Mouse (Mus musculus): ENCODE measurements around the gene Dnajb1. TPM values are rescaled to one million over a fixed set of nuclear protein-coding genes. Genes with fewer than 3 reads are reported as not detected.

Dnajb1 gene
- 128 TPM for polyA plus RNA-seq (2017; shearing (Covaris generic))

GRCm38 (mm10) chr8:83607661-83608397, at the start of gene Dnajb1, which contains the start of gene Tecr:
Gene Dnajb1, plus strand, starts transcription at chr8:83608193.
Gene Tecr, minus strand, starts transcription at chr8:83607971.

GRCm38 (mm10) chr8:83566469-83567395, 41.3 kb upstream of the Dnajb1 start, which contains the start of gene Ndufb7:
Gene Ndufb7, plus strand, starts transcription at chr8:83566671.

GRCm38 (mm10) chr8:83652030-83652743, 44.2 kb downstream of the Dnajb1 start, which contains the start of gene Gipc1:
Gene Gipc1, plus strand, starts transcription at chr8:83652677.

Other genes with a start within 250 kb of the Dnajb1 start
- 0.17 TPM for gene Clgn, start 218.3 kb upstream of the Dnajb1 start, polyA plus RNA-seq (2017; shearing (Covaris generic))
- 27.8 TPM for gene Scoc, start 149.8 kb upstream of the Dnajb1 start, polyA plus RNA-seq (2017; shearing (Covaris generic))
- gene Olfr370, start 72.4 kb upstream of the Dnajb1 start, polyA plus RNA-seq (2017; shearing (Covaris generic)): not detected
- gene Ndufb7, start 41.5 kb upstream of the Dnajb1 start, polyA plus RNA-seq (2017; shearing (Covaris generic)): 283 TPM
- 480 TPM for gene Tecr, start 222 bp upstream of the Dnajb1 start, polyA plus RNA-seq (2017; shearing (Covaris generic))
- 65.1 TPM for gene Gipc1, start 44.5 kb downstream of the Dnajb1 start, polyA plus RNA-seq (2017; shearing (Covaris generic))
- 0.43 TPM for gene Ptger1, start 58.5 kb downstream of the Dnajb1 start, polyA plus RNA-seq (2017; shearing (Covaris generic))
- 16.0 TPM for gene Pkn1, start 91.0 kb downstream of the Dnajb1 start, polyA plus RNA-seq (2017; shearing (Covaris generic))
- gene Ddx39, start 107.0 kb downstream of the Dnajb1 start, polyA plus RNA-seq (2017; shearing (Covaris generic)): 195 TPM
- 524 TPM for gene Adgre5, start 133.1 kb downstream of the Dnajb1 start, polyA plus RNA-seq (2017; shearing (Covaris generic))

All from activated CD4-positive, CD25-positive, alpha-beta regulatory T cell, adult 9 weeks (primary cell).